Mouse (Mus musculus) ES-Bruce4 (cell line): ENCODE measurements around the gene U2surp. TPM values are rescaled to one million over a fixed set of nuclear protein-coding genes. Genes with fewer than 3 reads are reported as not detected.

Source experiments
- H3K27ac ChIP-seq: 2 replicates; pipeline ENCODE4 v1.5.1; 2012; ENCODE audit warnings: low read length, inconsistent platforms; ENCODE audit not compliant: insufficient read depth
- H3K27me3 ChIP-seq: 2 replicates; pipeline ENCODE4 v1.6.1; 2012; ENCODE audit warnings: mild to moderate bottlenecking, low read length, inconsistent platforms; ENCODE audit not compliant: control insufficient read depth, poor library complexity, insufficient read depth, severe bottlenecking
- H3K36me3 ChIP-seq: 2 replicates; pipeline ENCODE4 v1.6.1; 2012; ENCODE audit warnings: inconsistent platforms, mild to moderate bottlenecking, low read length, moderate library complexity; ENCODE audit not compliant: control insufficient read depth, poor library complexity, insufficient read depth, severe bottlenecking
- H3K4me1 ChIP-seq: one replicate; pipeline ENCODE4 v1.8.1; 2011; ENCODE audit warnings: low read length; ENCODE audit not compliant: control insufficient read depth, insufficient read depth
- H3K4me3 ChIP-seq: 2 replicates; pipeline ENCODE4 v1.5.1; 2011; ENCODE audit warnings: low read depth, mild to moderate bottlenecking, low read length
- H3K9ac ChIP-seq: 2 replicates; pipeline ENCODE4 v1.6.1; 2012; ENCODE audit warnings: low read depth, mild to moderate bottlenecking, inconsistent platforms; ENCODE audit not compliant: poor library complexity, severe bottlenecking
- H3K9me3 ChIP-seq: replicated peaks from 2 replicates; pipeline ENCODE4 v1.6.1; 2012; ENCODE audit warnings: mild to moderate bottlenecking, low read length, inconsistent platforms; ENCODE audit not compliant: control insufficient read depth, poor library complexity, insufficient read depth, severe bottlenecking
- CTCF ChIP-seq: IDR thresholded peaks from one replicate; pipeline ENCODE4 v1.8.1; 2011; ENCODE audit warnings: low read depth, low read length
- EP300 ChIP-seq: IDR thresholded peaks from 2 replicates; pipeline ENCODE4 v1.6.1; 2011; ENCODE audit warnings: low read depth, low read length; ENCODE audit not compliant: insufficient read depth
- POLR2A ChIP-seq: IDR thresholded peaks from one replicate; pipeline ENCODE4 v1.8.1; 2011; ENCODE audit warnings: low read length; ENCODE audit not compliant: insufficient read depth
- polyA plus RNA-seq: library from polyadenylated mRNA; stranded (reverse); fragments of >200 nt; gene quantifications from 2 replicates; pipeline ENCODE4 v1.2.4, GENCODE M21; 2011; ENCODE audit warnings: low read depth; ENCODE audit not compliant: missing spikeins, insufficient read depth, insufficient read length

Gene U2surp
- polyA plus RNA-seq, 1 experiment, result 190 TPM

GRCm38 (mm10) chr9:95556067-95556512 is 44.3 kb upstream of the U2surp start:
- Histone ChIP-seq H3K9me3 (no peaks in the 10 kb centered on the region), H3K27me3 (peaks cover 14% of the 10 kb centered on the region), H3K9ac (no peak overlapping the region), H3K27ac (no peak overlapping the region), H3K36me3 (no peaks in the 10 kb centered on the region), H3K4me3 (no peak overlapping the region), H3K4me1 (no peaks in the 10 kb centered on the region)
- TF ChIP-seq POLR2A (no peak), EP300 (no peak), CTCF (no peak)

DNA sequence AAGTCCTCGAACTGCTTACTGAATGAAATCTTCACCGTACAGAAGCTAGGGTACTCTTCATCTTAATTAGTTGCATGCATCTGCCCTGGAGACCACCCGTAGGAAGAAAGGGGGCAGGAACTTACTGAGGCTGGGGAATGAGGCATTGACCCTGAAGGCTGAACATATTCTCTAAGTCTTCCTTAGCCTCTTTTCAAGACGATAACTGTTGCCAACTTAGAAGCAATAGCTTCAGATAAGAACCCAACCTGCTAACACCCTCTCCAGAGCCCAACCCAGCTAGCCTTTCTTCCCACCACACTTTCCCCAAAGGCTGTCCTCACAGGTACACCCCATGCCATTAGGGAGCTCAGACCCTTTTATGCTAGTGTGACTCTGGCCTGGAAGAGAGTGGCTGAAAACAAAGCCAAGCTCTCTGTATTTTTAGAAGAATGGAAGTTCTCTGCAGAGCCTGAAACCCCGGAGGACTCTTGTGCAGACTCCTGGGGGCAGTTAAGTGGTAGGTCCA is 43.5 kb upstream of the U2surp start:
- TF ChIP-seq CTCF, result no peak
- no peak for TF ChIP-seq EP300
- no peak for TF ChIP-seq POLR2A
- no peaks in the 10 kb centered on the region for H3K9me3 ChIP-seq
- H3K27me3 ChIP-seq, result peaks cover 14% of the 10 kb centered on the region
- no peaks in the 10 kb centered on the region for H3K36me3 ChIP-seq
- H3K9ac ChIP-seq, result no peak overlapping the region
- no peak overlapping the region for H3K27ac ChIP-seq
- H3K4me1 ChIP-seq, result no peaks in the 10 kb centered on the region
- H3K4me3 ChIP-seq, result no peak overlapping the region

DNA sequence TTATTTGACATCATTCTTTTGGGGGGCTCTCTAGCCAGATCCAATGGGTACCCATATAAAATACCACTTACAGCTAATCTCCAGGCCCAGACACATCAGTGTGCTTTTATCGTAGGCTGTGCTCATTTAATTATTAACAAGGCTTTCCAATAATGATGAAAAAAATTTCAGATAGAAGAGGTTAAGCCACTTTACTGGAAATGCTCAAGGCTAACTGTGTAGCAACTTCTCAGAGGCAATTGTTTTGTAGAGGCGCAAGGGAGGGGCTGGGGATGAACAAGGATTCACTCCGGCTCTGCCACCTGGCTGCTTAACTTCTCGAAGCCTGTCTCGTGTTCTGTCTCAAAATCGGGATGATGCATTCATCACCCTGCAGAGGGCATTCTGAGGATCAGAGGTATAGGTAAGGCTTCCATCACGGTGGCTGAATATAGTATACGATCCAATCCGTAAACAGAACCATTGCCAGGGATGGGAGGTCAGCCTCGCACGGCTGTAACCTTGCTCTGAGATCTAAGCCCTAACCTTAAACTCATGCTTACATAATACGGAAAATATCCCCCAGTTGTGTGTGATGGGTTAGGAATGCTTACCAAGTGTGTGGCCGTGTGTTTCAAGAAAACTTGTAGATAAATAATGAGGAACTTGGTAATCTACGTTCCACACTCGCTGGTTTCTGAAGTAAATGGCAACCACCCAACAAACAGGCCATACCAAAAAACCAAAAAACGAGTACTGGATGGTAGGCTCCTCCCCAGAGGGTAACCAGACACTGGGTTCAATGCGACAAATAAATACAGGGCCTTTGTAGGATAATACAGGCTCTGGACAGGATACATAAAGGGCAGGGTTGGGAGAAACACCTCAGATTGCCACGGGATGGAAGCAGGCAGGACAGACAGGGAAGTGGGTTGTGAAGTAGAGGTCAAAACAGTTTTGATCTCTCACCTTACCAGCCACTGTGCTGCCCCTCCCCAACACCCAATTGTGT is 42.7 kb upstream of the U2surp start:
- Histone ChIP-seq H3K27ac (no peak overlapping the region), H3K4me1 (no peaks in the 10 kb centered on the region), H3K9me3 (no peaks in the 10 kb centered on the region), H3K9ac (no peak overlapping the region), H3K36me3 (no peaks in the 10 kb centered on the region), H3K27me3 (peaks cover 10% of the 10 kb centered on the region), H3K4me3 (no peak overlapping the region)
- TF ChIP-seq CTCF, result no peak
- no peak for TF ChIP-seq EP300
- no peak for TF ChIP-seq POLR2A

GRCm38 (mm10) chr9:95552175-95552705 is 40.4 kb upstream of the U2surp start:
- no peak overlapping the region for H3K27ac ChIP-seq
- no peaks in the 10 kb centered on the region for H3K4me1 ChIP-seq
- no peak overlapping the region for H3K4me3 ChIP-seq
- H3K27me3 ChIP-seq, result no peaks in the 10 kb centered on the region
- TF ChIP-seq CTCF, result no peak
- TF ChIP-seq POLR2A, result no peak
- TF ChIP-seq EP300, result no peak
- H3K36me3 ChIP-seq, result no peaks in the 10 kb centered on the region
- H3K9me3 ChIP-seq, result no peaks in the 10 kb centered on the region
- no peak overlapping the region for H3K9ac ChIP-seq

DNA sequence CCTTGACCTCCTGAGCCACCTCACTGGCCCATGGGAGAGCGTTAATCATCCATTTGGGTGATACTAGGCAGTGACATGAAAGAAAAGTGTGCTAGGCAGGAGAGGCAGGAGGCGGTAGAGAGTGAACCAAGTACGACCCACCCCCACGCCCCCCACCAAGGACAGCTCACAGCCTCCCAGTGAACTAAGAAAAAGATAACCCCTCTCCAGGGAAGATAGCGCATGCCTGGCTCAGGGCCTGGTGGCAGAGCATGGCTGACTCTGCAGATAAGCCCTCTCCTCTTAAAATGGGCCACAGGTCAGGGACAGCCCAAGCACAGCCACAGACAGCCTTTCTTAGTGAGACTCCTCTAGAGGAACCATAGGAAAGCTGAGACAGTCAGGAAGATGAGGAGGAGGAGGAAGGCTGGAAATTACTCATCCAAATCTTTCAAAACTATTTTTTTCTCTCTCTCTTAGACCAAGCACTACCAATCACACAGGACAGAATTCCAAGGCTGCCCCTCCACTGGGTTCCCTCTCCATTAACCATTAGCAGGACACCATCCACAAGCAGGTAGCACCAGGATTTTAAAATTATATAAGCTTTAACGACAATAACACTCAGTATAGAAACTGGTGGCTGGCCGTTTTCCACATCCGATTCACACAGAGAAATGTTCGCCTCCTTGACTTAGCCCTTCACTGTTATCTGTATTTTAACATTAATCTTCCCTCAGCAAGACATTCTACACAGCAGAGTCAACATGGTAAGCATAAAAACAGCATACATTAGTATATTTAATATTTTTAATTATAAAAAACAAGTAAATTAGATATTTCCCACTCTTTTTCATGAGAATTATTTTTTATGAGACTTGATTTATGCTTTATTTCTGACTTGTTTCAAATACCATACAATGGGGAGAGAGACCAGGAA is 39.3 kb upstream of the U2surp start:
- Histone ChIP-seq H3K9me3 (no peaks in the 10 kb centered on the region), H3K36me3 (no peaks in the 10 kb centered on the region), H3K27me3 (no peaks in the 10 kb centered on the region), H3K27ac (no peak overlapping the region), H3K4me3 (no peak overlapping the region), H3K9ac (no peak overlapping the region), H3K4me1 (peaks cover 2% of the 10 kb centered on the region)
- TF ChIP-seq CTCF (no peak), POLR2A (no peak), EP300 (no peak)
